Mouse (Mus musculus) neural tube, embryonic 15.5 days (tissue): ENCODE measurements around the gene Lamc1. TPM values are rescaled to one million over a fixed set of nuclear protein-coding genes. Genes with fewer than 3 reads are reported as not detected.
A peak's percentile ranks its signal among the peaks of the same experiment; 100 is the strongest.

Experiments used
- ATAC-seq: fragments of 200-750 bp; cut with Nextera tagmentation; 2 replicates; pipeline ENCODE4 v1.8.0; 2017; ENCODE audit warnings: mild to moderate bottlenecking, moderate TSS enrichment, moderate library complexity; ENCODE audit not compliant: low FRiP score
- H3K27ac ChIP-seq: fragments of 300-500 bp; sonication (generic); replicated peaks from 2 replicates; pipeline ENCODE4 v1.5.1; 2015; ENCODE audit warnings: mild to moderate bottlenecking, inconsistent platforms
- H3K27me3 ChIP-seq: fragments of 300-500 bp; sonication (generic); replicated peaks from 2 replicates; pipeline ENCODE4 v1.6.1; 2015; ENCODE audit warnings: inconsistent platforms
- H3K36me3 ChIP-seq: fragments of 300-500 bp; sonication (generic); 2 replicates; pipeline ENCODE4 v1.6.1; 2015; ENCODE audit warnings: inconsistent platforms
- H3K4me1 ChIP-seq: fragments of 300-500 bp; sonication (generic); 2 replicates; pipeline ENCODE4 v1.6.1; 2015; ENCODE audit warnings: inconsistent platforms
- H3K4me2 ChIP-seq: fragments of 300-500 bp; sonication (generic); 2 replicates; pipeline ENCODE4 v1.6.1; 2015; ENCODE audit warnings: inconsistent platforms, mild to moderate bottlenecking, moderate library complexity
- H3K4me3 ChIP-seq: fragments of 300-500 bp; sonication (generic); replicated peaks from 2 replicates; pipeline ENCODE4 v1.5.1; 2015; ENCODE audit warnings: mild to moderate bottlenecking, inconsistent platforms
- H3K9ac ChIP-seq: fragments of 300-500 bp; sonication (generic); replicated peaks from 2 replicates; pipeline ENCODE4 v1.6.1; 2015; ENCODE audit warnings: mild to moderate bottlenecking, inconsistent platforms
- H3K9me3 ChIP-seq: fragments of 300-500 bp; sonication (generic); replicated peaks from 2 replicates; pipeline ENCODE4 v1.6.1; 2016; ENCODE audit warnings: inconsistent platforms
- WGBS: fragments of 180-500 bp; shearing (Covaris S2); methylation state at CpG from one replicate; pipeline ENCODE4 v1.1.7; 2015; ENCODE audit warnings: mixed read lengths; 5-methylcytosine and 5-hydroxymethylcytosine counted together
- polyA plus RNA-seq: library from polyadenylated mRNA; unstranded; fragments of >200 nt; fragmentation: Nextera tagmentation; extraction: Ambion mirVana; gene quantifications from 2 replicates; pipeline ENCODE4 v1.2.1, GENCODE M21; 2015

Gene Lamc1
- polyA plus RNA-seq, 1 experiment from 2014 or later: 17.1 TPM

GRCm38 (mm10) chr1:153292202-153292601 lies 40.4 kb downstream of the Lamc1 start:
- Histone ChIP-seq H3K27me3 (no peaks in the 10 kb centered on the region), H3K9ac (no peak overlapping the region), H3K9me3 (no peaks in the 10 kb centered on the region), H3K4me2 (no peak overlapping the region), H3K36me3 (no peaks in the 10 kb centered on the region), H3K4me1 (peaks cover 7% of the 10 kb centered on the region), H3K4me3 (no peak overlapping the region), H3K27ac (no peak overlapping the region)
- 52% methylated on average over 6 of the region's 6 CpGs for WGBS
- ATAC-seq: no peak

- ATAC-seq: no peak
These were observed 41.2 kb downstream of the Lamc1 start for GRCm38 (mm10) chr1:153291416-153291815.

DNA sequence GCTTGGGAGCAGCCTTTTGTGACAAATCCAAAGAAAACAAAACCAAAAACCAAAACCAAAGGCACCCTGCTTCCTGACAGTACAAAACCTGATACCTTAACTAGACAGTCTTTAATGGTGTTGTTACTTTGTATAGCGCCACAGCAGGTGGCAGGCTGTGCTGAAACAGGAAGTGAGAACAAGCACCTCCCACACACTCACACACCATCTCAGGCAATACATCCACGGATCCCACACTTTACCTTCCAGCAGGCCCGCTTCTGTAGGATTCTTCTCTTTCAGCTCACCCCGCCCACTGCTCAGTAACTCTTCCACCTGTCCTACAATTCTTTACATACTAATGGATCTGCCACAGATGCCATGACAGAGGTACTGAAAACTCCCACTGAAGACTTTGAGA lies 44.6 kb downstream of the Lamc1 start:
- Histone ChIP-seq H3K4me2 (no peak overlapping the region), H3K9ac (no peak overlapping the region), H3K27ac (no peak overlapping the region), H3K27me3 (no peaks in the 10 kb centered on the region), H3K36me3 (no peaks in the 10 kb centered on the region), H3K4me1 (peaks cover 3% of the 10 kb centered on the region), H3K4me3 (no peak overlapping the region), H3K9me3 (no peaks in the 10 kb centered on the region)
- ATAC-seq: no peak
- WGBS: 79% methylated on average over 4 of the region's 4 CpGs

More at GRCm38 (mm10) chr1:153291416-153291815, 41.2 kb downstream of the Lamc1 start:
- Histone ChIP-seq H3K4me3 (no peak overlapping the region), H3K27me3 (no peaks in the 10 kb centered on the region), H3K9me3 (no peaks in the 10 kb centered on the region), H3K9ac (no peak overlapping the region), H3K4me2 (no peak overlapping the region), H3K4me1 (peaks cover 7% of the 10 kb centered on the region), H3K36me3 (no peaks in the 10 kb centered on the region), H3K27ac (no peak overlapping the region)
- 78% methylated on average over 4 of the region's 4 CpGs for WGBS

DNA sequence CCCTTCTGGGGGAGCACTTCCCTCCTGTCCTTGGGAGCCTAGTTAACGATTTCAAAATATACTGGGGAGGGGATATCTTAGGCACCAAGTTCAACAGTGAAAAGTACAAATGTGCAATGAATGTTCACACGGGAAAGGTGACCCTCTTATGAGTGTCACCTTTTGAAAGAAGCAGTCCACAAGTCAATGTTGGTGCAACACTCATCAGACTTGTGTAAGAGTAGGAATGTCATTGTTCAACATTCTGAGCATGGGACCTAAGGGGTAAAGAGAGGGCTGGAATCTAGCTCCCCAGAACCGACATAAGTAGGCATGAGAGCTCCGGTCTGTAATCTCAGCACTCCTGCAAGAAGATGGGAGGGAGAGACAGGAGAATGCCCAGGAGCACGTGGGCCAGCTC lies 45.1 kb downstream of the Lamc1 start:
- no peaks in the 10 kb centered on the region for H3K36me3 ChIP-seq
- H3K4me1 ChIP-seq: no peaks in the 10 kb centered on the region
- H3K4me3 ChIP-seq: no peak overlapping the region
- H3K27me3 ChIP-seq: no peaks in the 10 kb centered on the region
- no peak overlapping the region for H3K27ac ChIP-seq
- 89% methylated on average over 5 of the region's 5 CpGs for WGBS
- no peak for ATAC-seq
- H3K9ac ChIP-seq: no peak overlapping the region
- H3K9me3 ChIP-seq: no peaks in the 10 kb centered on the region
- no peak overlapping the region for H3K4me2 ChIP-seq

DNA sequence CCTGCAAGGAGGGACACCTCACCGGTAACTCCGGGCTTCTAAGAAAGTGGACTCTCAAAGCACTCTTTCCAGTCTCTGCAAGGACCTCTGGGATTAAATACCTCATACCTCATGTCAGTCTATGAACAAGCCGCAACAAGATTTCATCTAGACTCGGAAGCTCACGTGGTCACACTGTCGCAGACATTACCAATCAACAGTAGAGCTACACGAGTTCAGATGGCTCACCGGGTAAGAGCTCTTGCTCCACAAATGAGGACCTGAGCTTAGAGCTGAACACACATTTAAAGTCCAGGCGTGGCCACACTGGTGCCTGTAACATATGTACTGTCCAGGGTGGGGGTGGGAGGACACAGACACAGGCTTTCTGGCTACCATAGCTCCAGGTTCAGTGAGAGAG lies 46.4 kb downstream of the Lamc1 start:
- no peaks in the 10 kb centered on the region for H3K9me3 ChIP-seq
- H3K27me3 ChIP-seq: no peaks in the 10 kb centered on the region
- no peaks in the 10 kb centered on the region for H3K36me3 ChIP-seq
- 95% methylated on average over 9 of the region's 9 CpGs for WGBS
- H3K4me2 ChIP-seq: no peak overlapping the region
- ATAC-seq: no peak
- no peak overlapping the region for H3K9ac ChIP-seq
- H3K4me1 ChIP-seq: peaks cover 3% of the 10 kb centered on the region; the same call in 1 of the 2 replicates
- H3K4me3 ChIP-seq: no peak overlapping the region
- no peak overlapping the region for H3K27ac ChIP-seq

- H3K4me2 ChIP-seq: no peak overlapping the region
- no peak overlapping the region for H3K9ac ChIP-seq
- no peaks in the 10 kb centered on the region for H3K27me3 ChIP-seq
- ATAC-seq: no peak
- peaks cover 3% of the 10 kb centered on the region; the same call in 1 of the 2 replicates for H3K4me1 ChIP-seq
- H3K36me3 ChIP-seq: no peaks in the 10 kb centered on the region
- H3K27ac ChIP-seq: no peak overlapping the region
- no peaks in the 10 kb centered on the region for H3K9me3 ChIP-seq
- WGBS: 87% methylated on average over 8 of the region's 8 CpGs
- H3K4me3 ChIP-seq: no peak overlapping the region
These were observed 47.4 kb downstream of the Lamc1 start for GRCm38 (mm10) chr1:153285188-153285587.

DNA sequence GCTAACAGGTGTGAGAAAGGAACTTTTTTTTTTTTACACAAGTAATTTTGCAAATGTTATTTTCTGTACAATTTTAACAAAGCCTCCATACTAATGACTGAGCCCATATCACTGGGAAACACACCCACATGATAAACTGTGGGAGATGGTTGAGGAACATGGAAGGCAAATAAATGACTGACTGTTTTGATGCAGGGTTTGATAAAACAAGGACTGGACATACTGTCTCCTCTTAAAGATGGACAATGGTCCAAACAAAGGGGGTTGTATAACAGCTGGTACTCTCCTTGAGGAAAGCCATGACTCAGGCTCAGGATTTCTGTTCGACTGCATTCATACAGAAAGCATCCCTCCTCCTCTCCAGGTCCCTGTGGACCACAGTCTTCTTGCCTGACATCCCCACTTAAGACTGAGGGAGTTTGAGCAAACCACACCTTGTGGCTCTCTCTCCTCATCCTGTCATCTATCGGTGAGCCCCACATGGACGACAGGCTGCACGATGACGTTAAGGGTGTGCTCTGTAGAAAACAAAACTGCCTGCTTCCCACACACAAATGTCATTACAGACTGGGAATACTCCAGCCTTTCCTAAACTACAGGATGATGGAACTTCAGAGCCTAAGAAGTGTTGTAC lies 50.1 kb downstream of the Lamc1 start:
- H3K9me3 ChIP-seq: no peaks in the 10 kb centered on the region
- H3K4me2 ChIP-seq: no peak overlapping the region
- H3K27me3 ChIP-seq: no peaks in the 10 kb centered on the region
- no peak overlapping the region for H3K27ac ChIP-seq
- ATAC-seq: no peak
- H3K36me3 ChIP-seq: no peaks in the 10 kb centered on the region
- no peak overlapping the region for H3K4me3 ChIP-seq
- WGBS: 83% methylated on average over 5 of the region's 5 CpGs
- H3K9ac ChIP-seq: no peak overlapping the region
- H3K4me1 ChIP-seq: peaks cover 3% of the 10 kb centered on the region; the same call in 1 of the 2 replicates

DNA sequence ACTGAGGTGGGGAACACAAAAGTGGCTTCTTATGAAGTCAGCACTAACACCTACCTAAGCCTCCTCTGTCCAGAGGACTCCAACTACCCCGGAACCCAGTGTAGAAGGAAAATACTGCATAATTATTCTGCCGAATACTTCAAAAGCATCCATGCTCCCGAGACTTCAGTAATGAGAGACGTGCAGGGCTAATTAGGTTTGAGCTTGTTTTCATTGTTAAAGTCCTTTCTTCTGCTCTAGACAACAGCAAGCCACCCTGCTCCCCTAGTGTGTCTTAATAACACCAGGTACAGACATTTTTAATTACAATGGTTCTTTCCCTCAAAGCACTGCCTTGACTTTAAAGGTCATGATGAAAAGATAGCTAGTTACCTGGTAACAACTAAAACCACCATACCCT lies 51.1 kb downstream of the Lamc1 start:
- Histone ChIP-seq H3K4me1 (peaks cover 3% of the 10 kb centered on the region; the same call in 1 of the 2 replicates), H3K27ac (no peak overlapping the region), H3K9me3 (no peaks in the 10 kb centered on the region), H3K4me2 (no peak overlapping the region), H3K27me3 (no peaks in the 10 kb centered on the region), H3K9ac (no peak overlapping the region), H3K36me3 (no peaks in the 10 kb centered on the region), H3K4me3 (no peak overlapping the region)
- ATAC-seq: no peak
- 35% methylated on average over 4 of the region's 4 CpGs for WGBS

GRCm38 (mm10) chr1:153280411-153280810 lies 52.2 kb downstream of the Lamc1 start:
- Histone ChIP-seq H3K4me2 (no peak overlapping the region), H3K9me3 (no peaks in the 10 kb centered on the region), H3K4me3 (no peak overlapping the region), H3K27ac (no peak overlapping the region), H3K4me1 (peaks cover 5% of the 10 kb centered on the region; the same call in 1 of the 2 replicates), H3K27me3 (no peaks in the 10 kb centered on the region), H3K36me3 (no peaks in the 10 kb centered on the region), H3K9ac (no peak overlapping the region)
- WGBS: 82% methylated on average over 5 of the region's 5 CpGs
- no peak for ATAC-seq

GRCm38 (mm10) chr1:153278028-153278613 lies 54.5 kb downstream of the Lamc1 start:
- ATAC-seq: no peak
- WGBS: 31% methylated on average over 9 of the region's 9 CpGs
- Histone ChIP-seq H3K36me3 (no peaks in the 10 kb centered on the region), H3K9me3 (no peaks in the 10 kb centered on the region), H3K9ac (no peak overlapping the region), H3K4me1 (peaks cover 19% of the 10 kb centered on the region), H3K4me2 (no peak overlapping the region), H3K27ac (no peak overlapping the region), H3K27me3 (no peaks in the 10 kb centered on the region), H3K4me3 (no peak overlapping the region)

- no peak overlapping the region for H3K27ac ChIP-seq
- no peak overlapping the region for H3K9ac ChIP-seq
- no peaks in the 10 kb centered on the region for H3K36me3 ChIP-seq
- H3K4me1 ChIP-seq: peaks cover 24% of the 10 kb centered on the region
- WGBS: 72% methylated on average over 5 of the region's 5 CpGs
- H3K4me3 ChIP-seq: no peak overlapping the region
- no peak for ATAC-seq
- H3K4me2 ChIP-seq: no peak overlapping the region
- H3K9me3 ChIP-seq: no peaks in the 10 kb centered on the region
- no peaks in the 10 kb centered on the region for H3K27me3 ChIP-seq
These were observed 57.1 kb downstream of the Lamc1 start for GRCm38 (mm10) chr1:153275466-153275865.

DNA sequence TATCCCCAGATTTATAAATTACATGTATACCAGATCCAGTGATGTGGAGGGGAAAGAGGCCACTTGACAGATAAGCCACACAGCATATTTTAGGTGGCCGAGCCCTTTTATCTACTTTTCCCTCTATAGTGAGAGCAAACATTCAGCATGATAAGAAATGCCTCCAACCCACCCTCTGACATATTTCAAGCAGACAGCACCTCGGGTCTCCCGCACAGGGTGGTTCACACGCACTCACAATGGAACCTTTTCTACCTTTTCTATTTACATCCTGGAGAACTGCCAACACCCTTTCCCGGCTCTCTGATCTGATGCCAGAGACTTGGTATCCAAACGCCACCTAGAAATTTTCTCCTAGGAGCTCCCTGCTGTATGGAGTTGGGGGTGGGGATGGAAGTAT lies 58.0 kb downstream of the Lamc1 start:
- Histone ChIP-seq H3K4me3 (no peak overlapping the region), H3K4me1 (peaks cover 24% of the 10 kb centered on the region), H3K4me2 (0 out of 2 replicates have a peak overlapping the region, but pooled peaks have one; percentile 5), H3K36me3 (no peaks in the 10 kb centered on the region), H3K9ac (no peak overlapping the region), H3K27ac (no peak overlapping the region), H3K27me3 (no peaks in the 10 kb centered on the region), H3K9me3 (no peaks in the 10 kb centered on the region)
- ATAC-seq: no peak
- 35% methylated on average over 6 of the region's 6 CpGs for WGBS
